Mouse (Mus musculus): Measurements from ENCODE around the gene Ndst2.

DNA sequence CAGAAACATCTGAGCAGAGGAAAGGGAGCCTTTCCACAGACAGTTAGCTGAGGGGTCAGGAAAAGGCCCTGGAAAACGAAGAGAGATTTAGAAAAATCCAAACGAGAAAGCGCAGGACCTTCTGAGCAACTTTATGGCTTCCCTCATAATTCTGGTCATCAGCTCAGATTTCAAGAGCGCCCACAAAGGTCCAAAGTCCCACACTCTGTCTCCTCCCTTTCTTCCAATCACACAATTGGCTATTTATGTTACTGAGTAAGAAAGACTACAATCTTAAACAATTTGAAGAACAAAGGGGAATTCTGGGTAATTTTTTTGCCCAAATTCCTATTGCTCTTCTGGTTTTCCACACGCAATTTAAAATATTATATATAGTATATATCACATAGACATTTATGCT lies 16.1 kb upstream of the Ndst2 start:
- TF ChIP-seq CTCF (IDR thresholded peaks at IDR 0.05; ENCODE audit: low read depth) (no peak), EP300 (IDR thresholded peaks at IDR 0.05; ENCODE audit: low read depth) (no peak)
